Mouse (Mus musculus) adrenal gland, postnatal 25 days (tissue): Measurements from ENCODE around the gene Gdpd3. TPM values are rescaled to one million over a fixed set of nuclear protein-coding genes. Genes with fewer than 3 reads are reported as not detected.
"Not testable (repeated sequence)": the region's sequence is repeated elsewhere in the genome, so short reads cannot be mapped to it uniquely, and the experiment has no call there.

Experiments
- DNase-seq: peaks from one replicate; pipeline ENCODE4 v3.0.0; 2021; ENCODE audit warnings: mixed read lengths
- total RNA-seq: library from RNA; stranded (reverse); gene quantifications from 2 replicates; pipeline ENCODE4 v1.2.3, GENCODE M21; 2021

The Gdpd3 gene
- total RNA-seq, 1 experiment from 2014 or later: 7.5 TPM

- no peak for DNase-seq
These were observed 5.2 kb upstream of the Gdpd3 start for GRCm38 (mm10) chr7:126760956-126761355.

- no peak for DNase-seq
These were observed 4.5 kb upstream of the Gdpd3 start for GRCm38 (mm10) chr7:126761529-126762067.

- DNase-seq: no peak
These were observed 3.6 kb upstream of the Gdpd3 start for GRCm38 (mm10) chr7:126762471-126763008.

- DNase-seq: no peak
These were observed 594 bp upstream of the Gdpd3 start for GRCm38 (mm10) chr7:126765540-126765939.

GRCm38 (mm10) chr7:126767001-126767400 is 867 bp downstream of the Gdpd3 start:
- DNase-seq: no peak

- DNase-seq: no peak
These were observed 4.7 kb downstream of the Gdpd3 start for GRCm38 (mm10) chr7:126770784-126771183.

- DNase-seq: no peak
These were observed 7.2 kb downstream of the Gdpd3 start for GRCm38 (mm10) chr7:126773351-126773750.

- DNase-seq: no peak
These were observed 8.3 kb downstream of the Gdpd3 start for GRCm38 (mm10) chr7:126774463-126774862.

GRCm38 (mm10) chr7:126775185-126775977 is 9.2 kb downstream of the Gdpd3 start:
- DNase-seq: no peak

- no peak for DNase-seq
These were observed 9.8 kb downstream of the Gdpd3 start for GRCm38 (mm10) chr7:126775978-126776234.

- DNase-seq: peak; percentile 97
These were observed 10.5 kb downstream of the Gdpd3 start, which contains the start of gene Ypel3 for GRCm38 (mm10) chr7:126776598-126777057. Gene Ypel3, plus strand, starts transcription at chr7:126776955.

GRCm38 (mm10) chr7:126777476-126777875 is 11.3 kb downstream of the Gdpd3 start:
- DNase-seq: no peak

GRCm38 (mm10) chr7:126778147-126778546 is 12.0 kb downstream of the Gdpd3 start:
- DNase-seq: no peak

- not testable (repeated sequence) for DNase-seq
These were observed 13.0 kb downstream of the Gdpd3 start for GRCm38 (mm10) chr7:126779101-126779500.

GRCm38 (mm10) chr7:126779983-126780970 is 14.1 kb downstream of the Gdpd3 start:
- DNase-seq: peak; percentile 91

- DNase-seq: no peak
These were observed 15.0 kb downstream of the Gdpd3 start, which contains the start of gene Tbx6 for GRCm38 (mm10) chr7:126780971-126781635. Gene Tbx6, plus strand, starts transcription at chr7:126781483.

GRCm38 (mm10) chr7:126781661-126782370 is 15.7 kb downstream of the Gdpd3 start:
- no peak for DNase-seq

- no peak for DNase-seq
These were observed 16.6 kb downstream of the Gdpd3 start for GRCm38 (mm10) chr7:126782693-126783092.

- no peak for DNase-seq
These were observed 18.3 kb downstream of the Gdpd3 start for GRCm38 (mm10) chr7:126784469-126784868.

- DNase-seq: no peak
These were observed 18.9 kb downstream of the Gdpd3 start for GRCm38 (mm10) chr7:126785056-126785455.

- DNase-seq: no peak
These were observed 20.0 kb downstream of the Gdpd3 start for GRCm38 (mm10) chr7:126786142-126786541.
